Mouse (Mus musculus) forebrain, postnatal 0 days (tissue): Measurements from ENCODE around the gene Cog2. TPM values are rescaled to one million over a fixed set of nuclear protein-coding genes. Genes with fewer than 3 reads are reported as not detected.
A peak's percentile ranks its signal among the peaks of the same experiment; 100 is the strongest.

Experiments used
- ATAC-seq: fragments of 200-750 bp; cut with Nextera tagmentation; 2 replicates; pipeline ENCODE4 v1.8.0; 2017; ENCODE audit warnings: mild to moderate bottlenecking, moderate library complexity
- DNase-seq: peaks from one replicate; pipeline ENCODE4 v3.0.0-alpha.2; 2015
- H3K27ac ChIP-seq: fragments of 300-500 bp; sonication (generic); 2 replicates; pipeline ENCODE4 v1.5.1; 2014; ENCODE audit warnings: low read depth, mild to moderate bottlenecking, antibody characterized with exemption, low read length, moderate library complexity, mixed read lengths
- H3K27me3 ChIP-seq: fragments of 300-500 bp; sonication (generic); 2 replicates; pipeline ENCODE4 v1.6.1; 2014; ENCODE audit warnings: mild to moderate bottlenecking, low read length, mixed read lengths; ENCODE audit not compliant: insufficient read depth
- H3K36me3 ChIP-seq: fragments of 300-500 bp; sonication (generic); 2 replicates; pipeline ENCODE4 v1.6.1; 2014; ENCODE audit warnings: mild to moderate bottlenecking, moderate library complexity; ENCODE audit not compliant: insufficient read depth
- H3K4me1 ChIP-seq: fragments of 300-500 bp; sonication (generic); 2 replicates; pipeline ENCODE4 v1.6.1; 2014; ENCODE audit warnings: antibody characterized with exemption; ENCODE audit not compliant: insufficient read depth
- H3K4me2 ChIP-seq: fragments of 300-500 bp; sonication (generic); 2 replicates; pipeline ENCODE4 v1.6.1; 2014; ENCODE audit warnings: low read depth, mild to moderate bottlenecking, moderate library complexity
- H3K4me3 ChIP-seq: fragments of 300-500 bp; sonication (generic); 2 replicates; pipeline ENCODE4 v1.5.1; 2014; ENCODE audit warnings: low read depth, low read length, mixed read lengths
- H3K9ac ChIP-seq: fragments of 300-500 bp; sonication (generic); 2 replicates; pipeline ENCODE4 v1.6.1; 2014; ENCODE audit warnings: mild to moderate bottlenecking
- H3K9me3 ChIP-seq: fragments of 300-500 bp; sonication (generic); 2 replicates; pipeline ENCODE4 v1.6.1; 2016; ENCODE audit warnings: low read length
- CTCF ChIP-seq: sonication (generic); IDR thresholded peaks from 2 replicates; pipeline ENCODE4 v1.5.1; 2016; ENCODE audit warnings: antibody characterized with exemption, control low read depth, low read depth
- WGBS: fragments of 180-500 bp; shearing (Covaris S2); extraction: QIAGEN DNeasy Blood & Tissue Kit; methylation state at CpG from one replicate; pipeline ENCODE4 v1.1.7; 2014; 5-methylcytosine and 5-hydroxymethylcytosine counted together
- polyA plus RNA-seq: library from polyadenylated mRNA; unstranded; fragments of >200 nt; fragmentation: Nextera tagmentation; extraction: Ambion mirVana; gene quantifications from 2 replicates; pipeline ENCODE4 v1.2.1, GENCODE M21; 2015
- total RNA-seq: library from RNA; depleted of rRNA; stranded (reverse); fragments of >200 nt; gene quantifications from 2 replicates; pipeline ENCODE4 v1.2.3, GENCODE M21; 2014

Gene Cog2
- total and polyA plus RNA-seq, 2 experiments from 2014 or later: 19.3 to 32.9 TPM

GRCm38 (mm10) chr8:124532626-124533025 lies 12.1 kb downstream of the Cog2 start:
- Histone ChIP-seq H3K27me3 (no peaks in the 10 kb centered on the region), H3K27ac (no peak overlapping the region), H3K4me1 (no peaks in the 10 kb centered on the region), H3K9ac (no peak overlapping the region), H3K9me3 (no peaks in the 10 kb centered on the region), H3K4me3 (no peak overlapping the region), H3K4me2 (no peak overlapping the region), H3K36me3 (peaks cover 78% of the 10 kb centered on the region)
- WGBS: 97% methylated on average over 3 of the region's 3 CpGs
- no peak for TF ChIP-seq CTCF
- DNase-seq (no peak), ATAC-seq (no peak)

- DNase-seq: no peak
- ATAC-seq: no peak
- Histone ChIP-seq H3K4me2 (no peak overlapping the region), H3K27ac (no peak overlapping the region), H3K27me3 (no peaks in the 10 kb centered on the region), H3K9me3 (no peaks in the 10 kb centered on the region), H3K9ac (no peak overlapping the region), H3K36me3 (peaks cover 85% of the 10 kb centered on the region), H3K4me3 (no peak overlapping the region), H3K4me1 (no peaks in the 10 kb centered on the region)
- 94% methylated on average over 5 of the region's 5 CpGs for WGBS
- TF ChIP-seq CTCF: no peak
Measured at GRCm38 (mm10) chr8:124535451-124535850, 14.9 kb downstream of the Cog2 start.

DNA sequence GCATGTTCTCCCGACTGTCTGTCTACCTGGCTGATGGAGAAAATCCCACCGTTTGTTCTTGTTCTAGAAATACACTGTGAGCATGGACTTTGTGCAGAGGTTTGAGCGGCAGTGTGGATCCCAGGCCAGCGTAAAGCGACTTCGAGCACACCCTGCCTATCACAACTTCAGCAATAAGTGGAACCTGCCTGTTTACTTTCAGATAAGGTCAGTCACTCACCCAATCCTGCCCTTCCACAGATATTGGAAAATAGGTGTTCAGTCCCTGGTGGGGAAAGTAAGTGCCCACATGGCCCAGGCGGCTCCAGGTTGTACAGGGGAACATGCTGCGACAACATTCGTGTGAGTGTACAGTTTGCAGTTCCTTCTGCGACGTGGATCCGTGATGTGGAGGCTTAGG lies 20.3 kb downstream of the Cog2 start:
- Histone ChIP-seq H3K27ac (no peak overlapping the region), H3K4me3 (no peak overlapping the region), H3K9ac (no peak overlapping the region), H3K4me1 (no peaks in the 10 kb centered on the region), H3K36me3 (peaks cover 83% of the 10 kb centered on the region), H3K4me2 (no peak overlapping the region), H3K27me3 (no peaks in the 10 kb centered on the region), H3K9me3 (no peaks in the 10 kb centered on the region)
- 96% methylated on average over 12 of the region's 12 CpGs for WGBS
- no peak for DNase-seq
- ATAC-seq: no peak
- TF ChIP-seq CTCF: no peak

- 94% methylated on average over 4 of the region's 4 CpGs for WGBS
- no peak for ATAC-seq
- no peak overlapping the region for H3K27ac ChIP-seq
Measured at GRCm38 (mm10) chr8:124542001-124542400, 21.4 kb downstream of the Cog2 start.

GRCm38 (mm10) chr8:124543272-124543671 lies 22.7 kb downstream of the Cog2 start:
- 88% methylated on average over 5 of the region's 5 CpGs for WGBS
- Histone ChIP-seq H3K4me1 (no peaks in the 10 kb centered on the region), H3K27ac (no peak overlapping the region), H3K9me3 (no peaks in the 10 kb centered on the region), H3K36me3 (peaks cover 93% of the 10 kb centered on the region), H3K27me3 (no peaks in the 10 kb centered on the region), H3K4me3 (no peak overlapping the region), H3K4me2 (no peak overlapping the region), H3K9ac (no peak overlapping the region)
- no peak for DNase-seq
- ATAC-seq: no peak
- no peak for TF ChIP-seq CTCF

More at GRCm38 (mm10) chr8:124542001-124542400, 21.4 kb downstream of the Cog2 start:
- Histone ChIP-seq H3K36me3 (peaks cover 90% of the 10 kb centered on the region), H3K4me1 (no peaks in the 10 kb centered on the region), H3K9me3 (no peaks in the 10 kb centered on the region), H3K27me3 (no peaks in the 10 kb centered on the region), H3K4me2 (no peak overlapping the region), H3K4me3 (no peak overlapping the region), H3K9ac (no peak overlapping the region)
- no peak for DNase-seq
- TF ChIP-seq CTCF: no peak

DNA sequence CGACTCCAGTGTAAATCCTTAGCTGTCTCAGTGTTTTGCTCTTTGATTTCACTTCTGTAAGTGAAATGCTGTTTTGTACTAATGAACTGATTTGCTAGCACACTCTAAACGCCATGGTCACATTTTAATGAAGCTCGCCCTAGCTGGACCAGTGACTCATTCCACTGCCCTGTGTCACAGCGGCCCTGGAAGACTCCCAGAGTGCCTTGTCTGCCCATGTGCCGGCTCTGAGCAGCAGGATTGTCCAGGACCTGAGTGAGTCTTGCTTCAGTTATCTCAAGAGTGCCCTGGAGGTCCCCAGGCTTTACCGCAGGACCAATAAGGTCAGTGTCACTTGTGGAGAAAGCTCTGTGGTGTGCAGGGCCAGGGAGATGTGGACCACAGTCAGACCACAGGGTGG lies 25.8 kb downstream of the Cog2 start:
- Histone ChIP-seq H3K4me3 (no peak overlapping the region), H3K27ac (no peak overlapping the region), H3K9ac (no peak overlapping the region), H3K9me3 (no peaks in the 10 kb centered on the region), H3K4me2 (no peak overlapping the region), H3K27me3 (no peaks in the 10 kb centered on the region), H3K4me1 (no peaks in the 10 kb centered on the region), H3K36me3 (peaks cover 94% of the 10 kb centered on the region)
- no peak for ATAC-seq
- TF ChIP-seq CTCF: no peak
- DNase-seq: no peak
- 95% methylated on average over 6 of the region's 6 CpGs for whole genome bisulfite sequencing

GRCm38 (mm10) chr8:124546815-124547214 lies 26.2 kb downstream of the Cog2 start:
- TF ChIP-seq CTCF: no peak
- Histone ChIP-seq H3K4me2 (no peak overlapping the region), H3K9ac (no peak overlapping the region), H3K9me3 (no peaks in the 10 kb centered on the region), H3K36me3 (peaks cover 93% of the 10 kb centered on the region), H3K27me3 (no peaks in the 10 kb centered on the region), H3K4me1 (no peaks in the 10 kb centered on the region), H3K27ac (no peak overlapping the region), H3K4me3 (no peak overlapping the region)
- ATAC-seq (no peak), DNase-seq (no peak)
- 89% methylated on average over 7 of the region's 7 CpGs for WGBS

GRCm38 (mm10) chr8:124547269-124547668 lies 26.7 kb downstream of the Cog2 start:
- no peak for TF ChIP-seq CTCF
- no peaks in the 10 kb centered on the region for H3K9me3 ChIP-seq
- H3K27ac ChIP-seq: no peak overlapping the region
- WGBS: 83% methylated on average over 11 of the region's 11 CpGs
- no peaks in the 10 kb centered on the region for H3K27me3 ChIP-seq
- H3K36me3 ChIP-seq: peaks cover 93% of the 10 kb centered on the region
- no peaks in the 10 kb centered on the region for H3K4me1 ChIP-seq
- ATAC-seq (0 out of 2 replicates have a peak, but pooled peaks have one; percentile 16), DNase-seq (no peak)
- no peak overlapping the region for H3K4me2 ChIP-seq
- H3K4me3 ChIP-seq: no peak overlapping the region
- H3K9ac ChIP-seq: no peak overlapping the region
